Mouse (Mus musculus) limb, embryonic 11.5 days (tissue): ENCODE measurements around the gene Arhgap15. TPM values are rescaled to one million over a fixed set of nuclear protein-coding genes. Genes with fewer than 3 reads are reported as not detected.

Source experiments
- ATAC-seq: fragments of 200-750 bp; cut with Nextera tagmentation; 2 replicates; pipeline ENCODE4 v1.8.0; 2017; ENCODE audit warnings: low read depth; ENCODE audit not compliant: insufficient number of reproducible peaks, low FRiP score, low TSS enrichment
- DNase-seq: peaks from one replicate; pipeline ENCODE4 v3.0.0-alpha.2; 2015; ENCODE audit warnings: low spot score
- H3K27ac ChIP-seq: fragments of 300-500 bp; sonication (generic); replicated peaks from 2 replicates; pipeline ENCODE4 v1.5.1; 2014; ENCODE audit warnings: low read depth, mild to moderate bottlenecking, low read length
- H3K27me3 ChIP-seq: fragments of 300-500 bp; sonication (generic); 2 replicates; pipeline ENCODE4 v1.6.1; 2014; ENCODE audit warnings: mild to moderate bottlenecking, low read length, mixed read lengths; ENCODE audit not compliant: control insufficient read depth, insufficient read depth
- H3K36me3 ChIP-seq: fragments of 300-500 bp; sonication (generic); 2 replicates; pipeline ENCODE4 v1.6.1; 2014; ENCODE audit warnings: mild to moderate bottlenecking, low read length, moderate library complexity, mixed read lengths; ENCODE audit not compliant: control insufficient read depth, insufficient read depth
- H3K4me1 ChIP-seq: fragments of 300-500 bp; sonication (generic); 2 replicates; pipeline ENCODE4 v1.6.1; 2014; ENCODE audit warnings: low read length, mixed read lengths; ENCODE audit not compliant: control insufficient read depth, insufficient read depth
- H3K4me2 ChIP-seq: fragments of 300-500 bp; sonication (generic); 2 replicates; pipeline ENCODE4 v1.6.1; 2014; ENCODE audit warnings: low read depth, mild to moderate bottlenecking, moderate library complexity; ENCODE audit not compliant: severe bottlenecking
- H3K4me3 ChIP-seq: fragments of 300-500 bp; sonication (generic); 2 replicates; pipeline ENCODE4 v1.5.1; 2014; ENCODE audit warnings: low read depth, low read length
- H3K9ac ChIP-seq: fragments of 300-500 bp; sonication (generic); 2 replicates; pipeline ENCODE4 v1.6.1; 2014; ENCODE audit warnings: mild to moderate bottlenecking, low read length
- H3K9me3 ChIP-seq: fragments of 300-500 bp; sonication (generic); 2 replicates; pipeline ENCODE4 v1.6.1; 2016; ENCODE audit warnings: low read length; ENCODE audit not compliant: control insufficient read depth
- WGBS: fragments of 180-500 bp; shearing (Covaris S2); extraction: QIAGEN DNeasy Blood & Tissue Kit; methylation state at CpG from one replicate; pipeline ENCODE4 v1.1.7; 2014; 5-methylcytosine and 5-hydroxymethylcytosine counted together
- polyA plus RNA-seq: library from polyadenylated mRNA; unstranded; fragments of >200 nt; fragmentation: Nextera tagmentation; extraction: Ambion mirVana; gene quantifications from 2 replicates; pipeline ENCODE4 v1.2.1, GENCODE M21; 2014

Arhgap15 gene
- polyA plus RNA-seq, 1 experiment from 2014 or later = 0.32 TPM

- no peaks in the 10 kb centered on the region for H3K27me3 ChIP-seq
- no peaks in the 10 kb centered on the region for H3K9me3 ChIP-seq
- H3K4me3 ChIP-seq = no peak overlapping the region
- no peak overlapping the region for H3K4me2 ChIP-seq
- no peak overlapping the region for H3K9ac ChIP-seq
- ATAC-seq = no peak
- no peaks in the 10 kb centered on the region for H3K4me1 ChIP-seq
- no peaks in the 10 kb centered on the region for H3K36me3 ChIP-seq
- 47% methylated on average over 5 of the region's 5 CpGs for WGBS
- no peak for DNase-seq
- H3K27ac ChIP-seq = no peak overlapping the region
Measured at GRCm38 (mm10) chr2:44299909-44300308, 551.3 kb downstream of the Arhgap15 start.

- Histone ChIP-seq H3K27ac (no peak overlapping the region), H3K4me3 (no peak overlapping the region), H3K4me2 (no peak overlapping the region), H3K36me3 (no peaks in the 10 kb centered on the region), H3K4me1 (no peaks in the 10 kb centered on the region), H3K27me3 (no peaks in the 10 kb centered on the region), H3K9me3 (no peaks in the 10 kb centered on the region), H3K9ac (no peak overlapping the region)
- no peak for DNase-seq
- no peak for ATAC-seq
- WGBS = 54% methylated on average over 6 of the region's 6 CpGs
Measured at GRCm38 (mm10) chr2:44300466-44300865, 551.8 kb downstream of the Arhgap15 start.

- H3K4me2 ChIP-seq = no peak overlapping the region
- ATAC-seq (no peak), DNase-seq (no peak)
Measured at GRCm38 (mm10) chr2:44304261-44304970, 555.8 kb downstream of the Arhgap15 start.

GRCm38 (mm10) chr2:44304971-44305808, 556.6 kb downstream of the Arhgap15 start:
- Histone ChIP-seq H3K9me3 (no peaks in the 10 kb centered on the region), H3K27ac (no peak overlapping the region), H3K4me3 (no peak overlapping the region), H3K4me2 (no peak overlapping the region), H3K9ac (no peak overlapping the region), H3K36me3 (no peaks in the 10 kb centered on the region), H3K27me3 (no peaks in the 10 kb centered on the region), H3K4me1 (no peaks in the 10 kb centered on the region)
- DNase-seq (no peak), ATAC-seq (no peak)
- WGBS = 47% methylated on average over 17 of the region's 17 CpGs

More at GRCm38 (mm10) chr2:44304261-44304970, 555.8 kb downstream of the Arhgap15 start:
- WGBS = 43% methylated on average over 9 of the region's 9 CpGs
- Histone ChIP-seq H3K9ac (no peak overlapping the region), H3K4me1 (no peaks in the 10 kb centered on the region), H3K4me3 (no peak overlapping the region), H3K36me3 (no peaks in the 10 kb centered on the region), H3K27me3 (no peaks in the 10 kb centered on the region), H3K9me3 (no peaks in the 10 kb centered on the region), H3K27ac (no peak overlapping the region)

- DNase-seq = no peak
Measured at GRCm38 (mm10) chr2:44306137-44306536, 557.5 kb downstream of the Arhgap15 start.

GRCm38 (mm10) chr2:44309124-44309523, 560.5 kb downstream of the Arhgap15 start:
- Histone ChIP-seq H3K9ac (no peak overlapping the region), H3K9me3 (no peaks in the 10 kb centered on the region), H3K4me2 (no peak overlapping the region), H3K27me3 (no peaks in the 10 kb centered on the region), H3K4me3 (no peak overlapping the region), H3K27ac (no peak overlapping the region), H3K4me1 (no peaks in the 10 kb centered on the region; the same call in 1 of the 2 replicates), H3K36me3 (no peaks in the 10 kb centered on the region)
- 88% methylated on average over 3 of the region's 3 CpGs for WGBS
- no peak for ATAC-seq
- no peak for DNase-seq

More at GRCm38 (mm10) chr2:44306137-44306536, 557.5 kb downstream of the Arhgap15 start:
- WGBS = 44% methylated on average over 2 of the region's 2 CpGs
- Histone ChIP-seq H3K27ac (no peak overlapping the region), H3K9ac (no peak overlapping the region), H3K27me3 (no peaks in the 10 kb centered on the region), H3K36me3 (no peaks in the 10 kb centered on the region), H3K4me2 (no peak overlapping the region), H3K4me1 (no peaks in the 10 kb centered on the region; the same call in 1 of the 2 replicates), H3K9me3 (no peaks in the 10 kb centered on the region), H3K4me3 (no peak overlapping the region)
- ATAC-seq = no peak

GRCm38 (mm10) chr2:44309556-44309955, 560.9 kb downstream of the Arhgap15 start:
- ATAC-seq = no peak
- Histone ChIP-seq H3K4me1 (no peaks in the 10 kb centered on the region; the same call in 1 of the 2 replicates), H3K9ac (no peak overlapping the region), H3K27ac (no peak overlapping the region), H3K4me3 (no peak overlapping the region), H3K9me3 (no peaks in the 10 kb centered on the region), H3K36me3 (no peaks in the 10 kb centered on the region), H3K4me2 (no peak overlapping the region), H3K27me3 (no peaks in the 10 kb centered on the region)
- WGBS = 88% methylated on average over 1 of the region's 1 CpGs
- DNase-seq = no peak

- Histone ChIP-seq H3K4me3 (no peak overlapping the region), H3K36me3 (no peaks in the 10 kb centered on the region), H3K4me2 (no peak overlapping the region), H3K27me3 (no peaks in the 10 kb centered on the region), H3K9me3 (no peaks in the 10 kb centered on the region), H3K27ac (no peak overlapping the region), H3K9ac (no peak overlapping the region), H3K4me1 (no peaks in the 10 kb centered on the region; the same call in 1 of the 2 replicates)
- DNase-seq = no peak
- WGBS = 74% methylated on average over 11 of the region's 11 CpGs
- ATAC-seq = no peak
Measured at GRCm38 (mm10) chr2:44310095-44310748, 561.6 kb downstream of the Arhgap15 start.
